Mouse (Mus musculus) MEL (cell line): ENCODE measurements at regions not wholly inside any gene's neighbourhood (a gene's known extent, or its start where the extent isn't known, plus 50 kb on each side); places are given as distances from the start of the nearest gene placed in this dataset.

Source experiments
- DNase-seq: peaks from one replicate; pipeline ENCODE4 v3.0.0; 2011; ENCODE audit warnings: low read depth, low spot score
- H3K27ac ChIP-seq: 2 replicates; pipeline ENCODE4 v1.5.1; 2012; ENCODE audit warnings: low read depth, mild to moderate bottlenecking, control low read depth, low read length, moderate library complexity; ENCODE audit not compliant: control insufficient read depth
- H3K27me3 ChIP-seq, 2 experiments: fragments of 150-350 bp in 1 of 2; sonication (generic) in 1 of 2; 2 replicates each; pipeline ENCODE4 v1.6.1; 2012; ENCODE audit warnings: low read length in 2 of 2, mild to moderate bottlenecking in 2 of 2, improper control_type of control experiment in 1 of 2, moderate library complexity in 1 of 2; ENCODE audit not compliant: insufficient read depth in 2 of 2, control insufficient read depth in 1 of 2
- H3K36me3 ChIP-seq, 2 experiments: 2 replicates each; pipeline ENCODE4 v1.6.1; 2012 to 2014; ENCODE audit warnings: low read length in 2 of 2, improper control_type of control experiment in 1 of 2, inconsistent platforms in 1 of 2, mild to moderate bottlenecking in 1 of 2; ENCODE audit not compliant: insufficient read depth in 2 of 2, control insufficient read depth in 1 of 2
- H3K4me1 ChIP-seq, 2 experiments: fragments of 150-350 bp in 1 of 2; sonication (generic) in 1 of 2; 2 replicates each; pipeline ENCODE4 v1.6.1; 2012; ENCODE audit warnings: low read length in 2 of 2, improper control_type of control experiment in 1 of 2, mild to moderate bottlenecking in 1 of 2; ENCODE audit not compliant: insufficient read depth in 2 of 2, control insufficient read depth in 1 of 2
- H3K4me3 ChIP-seq, 2 experiments: fragments of 150-350 bp in 1 of 2; sonication (generic) in 1 of 2; 2 replicates each; pipeline ENCODE4 v1.5.1; 2012; ENCODE audit warnings: low read depth in 2 of 2, low read length in 2 of 2, mild to moderate bottlenecking in 2 of 2, moderate library complexity in 2 of 2, control low read depth in 1 of 2, improper control_type of control experiment in 1 of 2; ENCODE audit not compliant: control insufficient read depth in 1 of 2, insufficient read depth in 1 of 2
- H3K79me2 ChIP-seq: 2 replicates; pipeline ENCODE4 v1.6.1; 2012; ENCODE audit warnings: mild to moderate bottlenecking, low read length, moderate library complexity; ENCODE audit not compliant: control insufficient read depth, poor library complexity, insufficient read depth
- H3K9ac ChIP-seq: 2 replicates; pipeline ENCODE4 v1.6.1; 2012; ENCODE audit warnings: low read depth, mild to moderate bottlenecking, control low read depth, low read length, moderate library complexity; ENCODE audit not compliant: control insufficient read depth, poor library complexity, severe bottlenecking
- H3K9me3 ChIP-seq: fragments of 150-350 bp; sonication (generic); replicated peaks from 2 replicates; pipeline ENCODE4 v1.6.1; 2012; ENCODE audit warnings: mild to moderate bottlenecking, low read length, improper control_type of control experiment, moderate library complexity; ENCODE audit not compliant: insufficient read depth
- BHLHE40 ChIP-seq: IDR thresholded peaks from 2 replicates; pipeline ENCODE4 v1.6.1; 2012; ENCODE audit warnings: low read depth, mild to moderate bottlenecking, inconsistent platforms, low read length, improper control_type of control experiment, borderline replicate concordance
- CTCF ChIP-seq, 3 experiments: IDR thresholded peaks in 2 of 3; conservative IDR thresholded peaks in 1 of 3; 2 replicates each; pipeline ENCODE4 v1.5.1; 2011 to 2012; ENCODE audit warnings: low read length in 3 of 3, low read depth in 2 of 3, mild to moderate bottlenecking in 2 of 3, improper control_type of control experiment in 1 of 3, inconsistent platforms in 1 of 3, mixed read lengths in 1 of 3, moderate library complexity in 1 of 3; ENCODE audit not compliant: control insufficient read depth in 1 of 3, insufficient read depth in 1 of 3, poor library complexity in 1 of 3, severe bottlenecking in 1 of 3
- E2F4 ChIP-seq: IDR thresholded peaks from 2 replicates; pipeline ENCODE4 v1.6.1; 2011; ENCODE audit warnings: low read depth, low read length, improper control_type of control experiment, borderline replicate concordance
- EP300 ChIP-seq, 2 experiments: IDR thresholded peaks; 2 replicates each; pipeline ENCODE4 v1.6.1; 2011; ENCODE audit warnings: improper control_type of control experiment in 2 of 2, low read length in 2 of 2, low read depth in 1 of 2, mild to moderate bottlenecking in 1 of 2
- GABPA ChIP-seq: IDR thresholded peaks from 2 replicates; pipeline ENCODE4 v1.6.1; 2012; ENCODE audit warnings: low read depth, mild to moderate bottlenecking, inconsistent platforms, low read length, improper control_type of control experiment, moderate library complexity
- JUND ChIP-seq: IDR thresholded peaks from 2 replicates; pipeline ENCODE4 v1.6.1; 2011; ENCODE audit warnings: low read depth, mild to moderate bottlenecking, improper control_type of control experiment, low read length
- MAFK ChIP-seq: IDR thresholded peaks from 2 replicates; pipeline ENCODE4 v1.6.1; 2011; ENCODE audit warnings: low read depth, mild to moderate bottlenecking, low read length, improper control_type of control experiment, borderline replicate concordance
- MEF2A ChIP-seq: IDR thresholded peaks from 2 replicates; pipeline ENCODE4 v1.6.1; 2014; ENCODE audit warnings: low read depth, mild to moderate bottlenecking, inconsistent platforms, low read length, improper control_type of control experiment; ENCODE audit not compliant: poor library complexity, insufficient replicate concordance, severe bottlenecking; ENCODE audit errors: extremely low read depth
- MYB ChIP-seq: IDR thresholded peaks from 2 replicates; pipeline ENCODE4 v1.6.1; 2011; ENCODE audit warnings: mild to moderate bottlenecking, low read depth, low read length, improper control_type of control experiment
- MYC ChIP-seq: IDR thresholded peaks from 2 replicates; pipeline ENCODE4 v1.6.1; 2011; ENCODE audit warnings: low read depth, mild to moderate bottlenecking, low read length, improper control_type of control experiment, moderate library complexity
- NELFE ChIP-seq: IDR thresholded peaks from 2 replicates; pipeline ENCODE4 v1.6.1; 2011; ENCODE audit warnings: low read depth, low read length, improper control_type of control experiment
- POLR2A ChIP-seq, 2 experiments: IDR thresholded peaks; 2 replicates each; pipeline ENCODE4 v1.6.1; 2011 to 2012; ENCODE audit warnings: low read length in 2 of 2, mild to moderate bottlenecking in 2 of 2, control low read depth in 1 of 2, improper control_type of control experiment in 1 of 2, low read depth in 1 of 2, moderate library complexity in 1 of 2; ENCODE audit not compliant: control insufficient read depth in 1 of 2, insufficient read depth in 1 of 2, poor library complexity in 1 of 2
- POLR2AphosphoS2 ChIP-seq: IDR thresholded peaks from 2 replicates; pipeline ENCODE4 v1.6.1; 2011; ENCODE audit warnings: low read length, improper control_type of control experiment
- POLR2AphosphoS5 ChIP-seq: IDR thresholded peaks from 2 replicates; pipeline ENCODE4 v1.6.1; 2012; ENCODE audit warnings: low read depth, borderline replicate concordance, mild to moderate bottlenecking, inconsistent platforms, low read length, moderate library complexity, mixed read lengths
- RAD21 ChIP-seq: IDR thresholded peaks from 2 replicates; pipeline ENCODE4 v1.6.1; 2011; ENCODE audit warnings: mild to moderate bottlenecking, low read depth, low read length, improper control_type of control experiment
- RCOR1 ChIP-seq: IDR thresholded peaks from 2 replicates; pipeline ENCODE4 v1.6.1; 2012; ENCODE audit warnings: low read depth, mild to moderate bottlenecking, inconsistent platforms, low read length, improper control_type of control experiment
- TAL1 ChIP-seq: IDR thresholded peaks from 2 replicates; pipeline ENCODE4 v1.6.1; 2012; ENCODE audit warnings: mild to moderate bottlenecking, inconsistent platforms, low read length, moderate library complexity, mixed read lengths
- TBP ChIP-seq: IDR thresholded peaks from 2 replicates; pipeline ENCODE4 v1.8.0; 2011; ENCODE audit warnings: low read depth, low read length, improper control_type of control experiment
- TCF12 ChIP-seq: IDR thresholded peaks from 2 replicates; pipeline ENCODE4 v1.6.1; 2014; ENCODE audit warnings: low read depth, mild to moderate bottlenecking, inconsistent platforms, low read length, improper control_type of control experiment, moderate library complexity
- UBTF ChIP-seq: IDR thresholded peaks from 2 replicates; pipeline ENCODE4 v1.6.1; 2012; ENCODE audit warnings: low read depth, mild to moderate bottlenecking, inconsistent platforms, low read length, improper control_type of control experiment, moderate library complexity, borderline replicate concordance; ENCODE audit not compliant: insufficient read depth
- USF1 ChIP-seq: IDR thresholded peaks from 2 replicates; pipeline ENCODE4 v1.6.1; 2014; ENCODE audit warnings: low read depth, mild to moderate bottlenecking, inconsistent platforms, low read length, improper control_type of control experiment, moderate library complexity
- USF2 ChIP-seq, 2 experiments: IDR thresholded peaks; 2 replicates each; pipeline ENCODE4 v1.6.1; 2011 to 2012; ENCODE audit warnings: improper control_type of control experiment in 2 of 2, low read length in 2 of 2, borderline replicate concordance in 1 of 2, inconsistent platforms in 1 of 2, low read depth in 1 of 2, mild to moderate bottlenecking in 1 of 2; ENCODE audit not compliant: insufficient read depth in 1 of 2
- ZMIZ1 ChIP-seq: IDR thresholded peaks from 2 replicates; pipeline ENCODE4 v1.6.1; 2012; ENCODE audit warnings: low read depth, mild to moderate bottlenecking, inconsistent platforms, low read length, improper control_type of control experiment, moderate library complexity
- ZNF384 ChIP-seq: IDR thresholded peaks from 2 replicates; pipeline ENCODE4 v1.6.1; 2012; ENCODE audit warnings: low read depth, mild to moderate bottlenecking, inconsistent platforms, low read length, improper control_type of control experiment

- no peaks in the 10 kb centered on the region for H3K27me3 ChIP-seq
- no peaks in the 10 kb centered on the region for H3K4me1 ChIP-seq
- H3K4me3 ChIP-seq = no peak overlapping the region
- no peak for DNase-seq
- no peak overlapping the region for H3K27ac ChIP-seq
- TF ChIP-seq JUND (no peak), USF1 (no peak), ZMIZ1 (no peak), POLR2AphosphoS5 (no peak), MAFK (no peak), RAD21 (no peak), MYB (no peak), POLR2A (IDR thresholded peaks at IDR 0.05; ENCODE audit: control insufficient read depth in 1 of 2, insufficient read depth in 1 of 2, low read depth in 1 of 2, low read length in 2 of 2, poor library complexity in 1 of 2) (no peak), MYC (no peak)
- no peaks in the 10 kb centered on the region for H3K36me3 ChIP-seq
- no peaks in the 10 kb centered on the region for H3K79me2 ChIP-seq
- H3K9me3 ChIP-seq = no peaks in the 10 kb centered on the region
- H3K9ac ChIP-seq = no peak overlapping the region
Measured at GRCm38 (mm10) chr12:77528868-77529271, 290.9 kb downstream of the Fut8 start.

GRCm38 (mm10) chr12:77529414-77529813 is 291.5 kb downstream of the Fut8 start:
- no peak overlapping the region for H3K27ac ChIP-seq
- H3K9me3 ChIP-seq = no peaks in the 10 kb centered on the region
- H3K79me2 ChIP-seq = no peaks in the 10 kb centered on the region
- no peaks in the 10 kb centered on the region for H3K4me1 ChIP-seq
- H3K4me3 ChIP-seq = no peak overlapping the region
- H3K36me3 ChIP-seq = no peaks in the 10 kb centered on the region
- no peak for DNase-seq
- no peaks in the 10 kb centered on the region for H3K27me3 ChIP-seq
- TF ChIP-seq EP300 (IDR thresholded peaks at IDR 0.05; ENCODE audit: low read depth in 1 of 2, low read length in 2 of 2) (no peak), TBP (no peak), CTCF (IDR thresholded peaks at IDR 0.05 in 2 of 3, conservative IDR thresholded peaks at IDR 0.05 in 1 of 3; ENCODE audit: control insufficient read depth in 1 of 3, insufficient read depth in 1 of 3, low read depth in 2 of 3, low read length in 3 of 3, poor library complexity in 1 of 3, severe bottlenecking in 1 of 3) (no peak), BHLHE40 (no peak), E2F4 (no peak), GABPA (no peak), RCOR1 (no peak), MAFK (no peak), MYB (no peak), MEF2A (no peak), ZNF384 (no peak), POLR2AphosphoS2 (no peak), NELFE (no peak), POLR2A (IDR thresholded peaks at IDR 0.05; ENCODE audit: control insufficient read depth in 1 of 2, insufficient read depth in 1 of 2, low read depth in 1 of 2, low read length in 2 of 2, poor library complexity in 1 of 2) (no peak), TAL1 (no peak), USF2 (IDR thresholded peaks at IDR 0.05; ENCODE audit: borderline replicate concordance in 1 of 2, insufficient read depth in 1 of 2, low read depth in 1 of 2, low read length in 2 of 2) (no peak), TCF12 (no peak), UBTF (no peak)
- H3K9ac ChIP-seq = no peak overlapping the region
